Mouse (Mus musculus): ENCODE measurements at regions not wholly inside any gene's neighbourhood (a gene's known extent, or its start where the extent isn't known, plus 50 kb on each side); places are given as distances from the start of the nearest gene placed in this dataset.

DNA sequence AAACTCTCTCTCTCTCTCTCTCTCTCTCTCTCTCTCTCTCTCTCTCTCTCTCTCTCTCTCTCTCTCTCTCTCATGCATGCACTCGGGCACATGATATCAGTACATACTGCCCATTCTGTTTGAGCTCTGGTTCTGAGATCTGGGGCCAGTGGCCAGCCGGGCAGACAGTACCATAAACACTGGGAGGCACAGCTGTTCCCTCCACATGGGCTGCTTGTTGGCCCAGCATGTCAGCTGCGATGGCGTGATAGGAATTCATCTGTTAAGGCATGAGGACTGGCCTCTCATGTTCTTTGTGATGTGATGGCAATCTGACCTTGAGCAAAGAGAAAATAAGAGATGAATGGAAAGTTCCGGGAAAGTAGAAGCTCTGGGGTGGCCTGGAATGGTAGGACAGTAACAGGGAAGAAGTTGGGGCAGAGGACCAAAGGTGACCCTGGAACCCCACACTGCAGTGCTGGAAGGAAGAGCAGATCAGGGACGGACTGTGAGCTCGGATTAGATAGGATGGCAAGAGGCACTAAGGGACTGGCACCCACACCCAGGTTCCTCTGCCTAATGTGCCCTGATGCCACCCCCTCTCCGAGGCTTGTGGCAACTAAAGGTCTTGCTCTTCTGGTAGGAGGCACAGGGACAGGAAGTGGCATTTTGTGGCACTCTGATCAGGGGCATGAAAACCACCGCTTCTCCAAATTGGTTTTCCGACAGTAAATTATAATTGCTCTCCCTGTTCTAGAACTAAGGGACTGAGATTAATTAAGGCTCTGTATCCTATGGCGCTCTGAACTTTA lies 186.4 kb upstream of the Zmiz1 start:
- TF ChIP-seq CTCF (IDR thresholded peaks at IDR 0.05; ENCODE audit: low read depth): no peak
- H3K9me3 ChIP-seq (ENCODE audit: low read depth, low read length): no peaks in the 10 kb centered on the region
- H3K27me3 ChIP-seq (ENCODE audit: insufficient read depth, low read length): peaks cover 2% of the 10 kb centered on the region; the same call in 1 of the 2 replicates
- H3K9ac ChIP-seq: no peak overlapping the region
- no peaks in the 10 kb centered on the region for H3K4me1 ChIP-seq (ENCODE audit: insufficient read depth)
- no peaks in the 10 kb centered on the region for H3K36me3 ChIP-seq (ENCODE audit: insufficient read depth)
- no peak overlapping the region for H3K4me3 ChIP-seq (ENCODE audit: low read depth, low read length)
- ATAC-seq (ENCODE audit: insufficient read depth): no peak
- H3K4me2 ChIP-seq: no peak overlapping the region
- H3K27ac ChIP-seq (ENCODE audit: low read depth): no peak overlapping the region
- DNase-seq: no peak
- 64% methylated on average over 11 of the region's 11 CpGs for WGBS

DNA sequence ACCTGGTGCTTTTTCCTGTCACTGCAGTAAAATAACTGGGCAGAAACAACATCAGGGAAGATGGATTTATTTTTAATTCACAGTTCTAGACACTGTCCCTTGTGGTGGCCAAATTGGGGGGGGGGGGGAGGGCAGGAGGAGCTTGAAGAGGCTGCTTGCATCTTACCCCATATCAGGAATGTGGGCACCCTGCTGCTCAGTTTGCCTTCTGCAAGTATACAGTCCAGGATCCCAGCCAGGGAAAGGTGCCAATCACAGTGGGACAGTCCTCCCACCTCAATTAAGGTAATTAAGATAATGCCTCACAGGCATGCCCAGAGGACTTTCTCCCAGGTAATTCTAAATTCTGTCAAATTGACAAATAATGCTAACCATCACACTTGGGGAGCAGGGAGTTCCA lies 179.2 kb upstream of the Zmiz1 start:
- DNase-seq: no peak
- no peak overlapping the region for H3K9ac ChIP-seq
- H3K4me1 ChIP-seq (ENCODE audit: insufficient read depth): no peaks in the 10 kb centered on the region
- H3K9me3 ChIP-seq (ENCODE audit: low read depth, low read length): no peaks in the 10 kb centered on the region
- H3K27me3 ChIP-seq (ENCODE audit: insufficient read depth, low read length): peaks cover 4% of the 10 kb centered on the region; the same call in 1 of the 2 replicates
- no peak for TF ChIP-seq CTCF (IDR thresholded peaks at IDR 0.05; ENCODE audit: low read depth)
- no peak overlapping the region for H3K27ac ChIP-seq (ENCODE audit: low read depth)
- no peaks in the 10 kb centered on the region for H3K36me3 ChIP-seq (ENCODE audit: insufficient read depth)
- no peak overlapping the region for H3K4me3 ChIP-seq (ENCODE audit: low read depth, low read length)
- ATAC-seq (ENCODE audit: insufficient read depth): no peak
- H3K4me2 ChIP-seq: no peak overlapping the region

DNA sequence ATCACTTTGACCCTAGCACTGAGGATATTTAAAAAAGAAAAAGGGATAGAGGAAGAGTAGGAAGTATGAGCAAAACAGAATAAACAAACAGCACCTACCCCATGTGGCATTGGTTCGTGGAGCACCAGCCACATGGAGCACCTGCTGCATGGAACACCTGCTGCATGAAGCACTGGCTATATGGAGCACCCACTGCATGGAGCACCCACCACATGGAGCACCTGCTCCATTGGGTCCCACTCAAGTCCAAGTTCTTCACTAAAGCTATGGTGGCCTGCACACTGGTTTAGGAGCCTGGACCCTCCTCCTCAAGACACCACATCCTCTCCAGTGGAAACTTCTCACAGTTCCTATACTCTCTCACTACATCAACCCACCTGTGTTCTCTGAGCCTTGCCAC lies 166.4 kb upstream of the Zmiz1 start:
- H3K4me2 ChIP-seq: no peak overlapping the region
- TF ChIP-seq CTCF (IDR thresholded peaks at IDR 0.05; ENCODE audit: low read depth): no peak
- H3K9me3 ChIP-seq (ENCODE audit: low read depth, low read length): no peaks in the 10 kb centered on the region
- H3K4me1 ChIP-seq (ENCODE audit: insufficient read depth): 0 out of 2 replicates have a peak, but pooled peaks cover 4% of the 10 kb centered on the region
- ATAC-seq (ENCODE audit: insufficient read depth) (no peak), DNase-seq (no peak)
- no peaks in the 10 kb centered on the region for H3K27me3 ChIP-seq (ENCODE audit: insufficient read depth, low read length)
- H3K4me3 ChIP-seq (ENCODE audit: low read depth, low read length): no peak overlapping the region
- 50% methylated on average over 1 of the region's 1 CpGs for WGBS
- no peak overlapping the region for H3K9ac ChIP-seq
- no peak overlapping the region for H3K27ac ChIP-seq (ENCODE audit: low read depth)
- no peaks in the 10 kb centered on the region for H3K36me3 ChIP-seq (ENCODE audit: insufficient read depth)

DNA sequence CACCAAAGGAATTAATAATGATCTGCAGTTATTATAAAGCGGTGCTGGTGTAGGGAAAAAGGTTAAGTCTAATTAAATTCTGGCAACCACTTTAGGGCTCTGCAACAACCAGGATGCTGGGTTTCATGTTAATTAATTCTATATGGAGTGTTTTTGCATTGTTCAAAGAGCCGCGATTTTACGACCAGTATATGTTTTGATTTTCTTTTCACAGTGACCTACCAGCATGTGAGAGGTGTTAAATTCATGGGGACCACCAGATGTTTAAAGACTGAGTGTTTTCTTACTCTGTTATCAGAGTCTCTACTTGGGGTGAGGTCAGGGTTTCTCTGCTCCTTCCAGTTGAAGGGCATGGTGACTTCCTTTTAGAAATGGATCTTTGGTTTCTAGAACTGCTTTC lies 164.8 kb upstream of the Zmiz1 start:
- Histone ChIP-seq H3K27ac (ENCODE audit: low read depth) (no peak overlapping the region), H3K4me2 (no peak overlapping the region), H3K4me1 (ENCODE audit: insufficient read depth) (no peaks in the 10 kb centered on the region), H3K9ac (no peak overlapping the region), H3K4me3 (ENCODE audit: low read depth, low read length) (no peak overlapping the region), H3K9me3 (ENCODE audit: low read depth, low read length) (no peaks in the 10 kb centered on the region), H3K27me3 (ENCODE audit: insufficient read depth, low read length) (no peaks in the 10 kb centered on the region), H3K36me3 (ENCODE audit: insufficient read depth) (no peaks in the 10 kb centered on the region)
- no peak for ATAC-seq (ENCODE audit: insufficient read depth)
- 50% methylated on average over 4 of the region's 4 CpGs for WGBS
- TF ChIP-seq CTCF (IDR thresholded peaks at IDR 0.05; ENCODE audit: low read depth): no peak
- DNase-seq: no peak

DNA sequence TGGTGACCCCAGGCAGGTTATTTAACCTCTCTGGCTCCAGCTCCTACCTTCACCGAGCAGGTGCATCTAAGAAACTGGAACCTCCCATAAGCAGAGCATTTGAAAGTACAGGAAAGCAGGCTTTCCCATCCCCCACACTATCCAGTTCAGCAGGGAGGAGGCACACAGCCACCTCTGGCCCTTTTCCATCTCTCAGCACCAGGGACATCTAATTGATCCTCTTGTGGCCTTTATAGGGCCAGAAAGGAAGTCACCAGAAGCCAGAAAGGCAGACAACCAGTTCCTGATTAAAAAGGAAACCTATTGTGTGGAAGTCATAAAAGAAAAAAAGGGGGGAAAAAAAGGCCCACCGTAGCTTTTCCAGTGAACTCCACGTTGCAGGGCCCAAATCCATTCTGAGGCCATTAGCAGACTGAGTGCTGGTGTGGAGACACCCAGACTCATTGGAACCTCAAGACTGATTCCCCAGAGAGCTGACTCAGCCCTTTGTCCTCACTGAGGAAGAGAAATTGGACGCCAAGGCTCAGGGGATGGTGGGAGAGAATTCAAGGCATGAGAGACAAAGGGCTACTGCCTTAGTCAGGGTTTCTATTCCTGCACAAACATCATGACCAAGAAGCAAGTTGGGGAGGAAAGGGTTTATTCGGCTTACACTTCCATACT lies 163.2 kb upstream of the Zmiz1 start:
- H3K27me3 ChIP-seq (ENCODE audit: insufficient read depth, low read length): no peaks in the 10 kb centered on the region
- ATAC-seq (ENCODE audit: insufficient read depth) (no peak), DNase-seq (no peak)
- H3K27ac ChIP-seq (ENCODE audit: low read depth): no peak overlapping the region
- H3K9ac ChIP-seq: no peak overlapping the region
- H3K4me1 ChIP-seq (ENCODE audit: insufficient read depth): no peaks in the 10 kb centered on the region
- no peak overlapping the region for H3K4me2 ChIP-seq
- H3K36me3 ChIP-seq (ENCODE audit: insufficient read depth): no peaks in the 10 kb centered on the region
- H3K9me3 ChIP-seq (ENCODE audit: low read depth, low read length): no peaks in the 10 kb centered on the region
- H3K4me3 ChIP-seq (ENCODE audit: low read depth, low read length): no peak overlapping the region
- 60% methylated on average over 5 of the region's 5 CpGs for WGBS
- no peak for TF ChIP-seq CTCF (IDR thresholded peaks at IDR 0.05; ENCODE audit: low read depth)

DNA sequence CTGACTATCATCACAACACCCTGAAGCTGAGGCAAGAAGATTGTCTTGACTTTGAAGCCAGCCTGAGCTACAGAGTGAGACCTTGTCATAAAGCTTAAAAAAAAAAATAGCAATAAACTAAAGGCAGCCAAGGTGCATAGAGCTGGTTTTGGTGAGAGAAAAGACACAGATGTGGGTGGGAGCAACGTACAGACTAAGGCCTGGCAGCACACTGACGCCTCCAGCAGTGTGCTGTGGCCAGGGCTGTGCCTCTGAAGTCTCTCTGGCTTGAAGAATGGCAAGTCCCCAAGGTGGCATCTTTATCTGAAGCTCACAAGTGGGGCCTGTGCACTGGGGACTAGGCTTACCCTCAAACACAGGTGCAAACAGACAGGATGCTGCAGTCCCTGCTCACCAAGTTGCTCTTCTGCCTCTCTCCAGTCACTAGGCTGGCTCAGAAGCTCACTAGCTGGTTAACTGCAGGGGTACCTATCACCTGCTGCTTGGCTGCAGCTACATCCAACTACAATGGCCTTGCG lies 159.3 kb upstream of the Zmiz1 start:
- no peak overlapping the region for H3K9ac ChIP-seq
- no peak overlapping the region for H3K4me2 ChIP-seq
- no peak overlapping the region for H3K27ac ChIP-seq (ENCODE audit: low read depth)
- TF ChIP-seq CTCF (IDR thresholded peaks at IDR 0.05; ENCODE audit: low read depth): no peak
- no peak for DNase-seq
- no peaks in the 10 kb centered on the region for H3K36me3 ChIP-seq (ENCODE audit: insufficient read depth)
- WGBS: 78% methylated on average over 3 of the region's 3 CpGs
- no peaks in the 10 kb centered on the region for H3K9me3 ChIP-seq (ENCODE audit: low read depth, low read length)
- H3K4me3 ChIP-seq (ENCODE audit: low read depth, low read length): no peak overlapping the region
- no peaks in the 10 kb centered on the region for H3K27me3 ChIP-seq (ENCODE audit: insufficient read depth, low read length)
- H3K4me1 ChIP-seq (ENCODE audit: insufficient read depth): peaks cover 4% of the 10 kb centered on the region; the same call in 1 of the 2 replicates
- ATAC-seq (ENCODE audit: insufficient read depth): no peak

DNA sequence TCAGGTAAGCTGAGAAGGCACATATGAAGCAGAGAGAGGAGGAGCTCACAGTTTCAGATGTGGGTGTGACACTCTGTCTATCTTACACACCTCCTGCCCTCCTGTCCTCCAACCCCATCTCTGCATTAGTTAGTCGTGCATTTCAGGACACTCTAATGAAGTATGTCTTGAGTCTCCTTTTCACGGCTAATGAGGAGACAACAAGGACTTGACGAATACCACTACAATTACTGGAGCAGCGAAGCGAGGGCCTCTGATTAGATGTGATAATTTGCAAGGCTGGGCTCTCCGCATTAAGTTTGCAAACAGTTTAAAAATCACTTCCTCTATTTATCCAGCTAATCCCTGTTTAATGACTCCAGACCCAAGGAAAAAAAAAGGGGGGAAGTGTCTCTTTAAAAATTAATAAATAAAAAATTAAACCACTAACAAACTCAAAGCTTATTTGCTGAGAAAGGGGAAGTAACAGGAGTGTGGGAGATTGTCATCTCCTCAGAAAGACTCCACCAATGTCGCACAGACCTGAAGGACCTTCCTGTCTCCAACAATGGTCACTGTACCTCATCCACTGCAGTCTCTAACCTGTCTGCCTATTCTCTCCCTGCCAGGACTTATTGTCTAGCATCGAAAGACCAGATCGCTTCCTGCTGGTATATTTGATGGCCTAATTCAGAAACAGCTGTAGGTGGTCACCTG lies 157.5 kb upstream of the Zmiz1 start:
- WGBS: 41% methylated on average over 9 of the region's 9 CpGs
- H3K36me3 ChIP-seq (ENCODE audit: insufficient read depth): no peaks in the 10 kb centered on the region
- DNase-seq (no peak), ATAC-seq (ENCODE audit: insufficient read depth) (no peak)
- no peak overlapping the region for H3K4me2 ChIP-seq
- no peak overlapping the region for H3K27ac ChIP-seq (ENCODE audit: low read depth)
- no peaks in the 10 kb centered on the region for H3K27me3 ChIP-seq (ENCODE audit: insufficient read depth, low read length)
- H3K9me3 ChIP-seq (ENCODE audit: low read depth, low read length): no peaks in the 10 kb centered on the region
- H3K4me3 ChIP-seq (ENCODE audit: low read depth, low read length): no peak overlapping the region
- H3K4me1 ChIP-seq (ENCODE audit: insufficient read depth): peaks cover 8% of the 10 kb centered on the region; the same call in 1 of the 2 replicates
- TF ChIP-seq CTCF (IDR thresholded peaks at IDR 0.05; ENCODE audit: low read depth): no peak
- H3K9ac ChIP-seq: no peak overlapping the region

Data from lung, embryonic 14.5 days (tissue).